Mouse (Mus musculus) kidney, postnatal 0 days (tissue): ENCODE data around the gene Fam216b. TPM values are rescaled to one million over a fixed set of nuclear protein-coding genes. Genes with fewer than 3 reads are reported as not detected.

Source experiments
- ATAC-seq: fragments of 200-750 bp; cut with Nextera tagmentation; replicated peaks from 2 replicates; pipeline ENCODE4 v1.8.0; 2017; ENCODE audit warnings: low read depth, moderate number of reproducible peaks, moderate TSS enrichment, moderate library complexity; ENCODE audit not compliant: low FRiP score
- DNase-seq: peaks from one replicate; pipeline ENCODE4 v3.0.0-alpha.2; 2016; ENCODE audit warnings: low spot score
- H3K27ac ChIP-seq: fragments of 300-500 bp; sonication (generic); 2 replicates; pipeline ENCODE4 v1.5.1; 2014; ENCODE audit warnings: mild to moderate bottlenecking
- H3K27me3 ChIP-seq: fragments of 300-500 bp; sonication (generic); 2 replicates; pipeline ENCODE4 v1.6.1; 2014; ENCODE audit warnings: low read length, mixed read lengths; ENCODE audit not compliant: insufficient read depth
- H3K36me3 ChIP-seq: fragments of 300-500 bp; sonication (generic); 2 replicates; pipeline ENCODE4 v1.6.1; 2014; ENCODE audit warnings: low read length, mixed read lengths; ENCODE audit not compliant: insufficient read depth
- H3K4me1 ChIP-seq: fragments of 300-500 bp; sonication (generic); replicated peaks from 2 replicates; pipeline ENCODE4 v1.6.1; 2014; ENCODE audit warnings: antibody characterized with exemption, low read length, mixed read lengths; ENCODE audit not compliant: insufficient read depth
- H3K4me2 ChIP-seq: fragments of 300-500 bp; sonication (generic); 2 replicates; pipeline ENCODE4 v1.6.1; 2014; ENCODE audit warnings: mild to moderate bottlenecking, low read length, moderate library complexity, mixed read lengths
- H3K4me3 ChIP-seq: fragments of 300-500 bp; sonication (generic); replicated peaks from 2 replicates; pipeline ENCODE4 v1.5.1; 2014; ENCODE audit warnings: low read depth, low read length
- H3K9ac ChIP-seq: fragments of 300-500 bp; sonication (generic); 2 replicates; pipeline ENCODE4 v1.6.1; 2014; ENCODE audit warnings: low read depth, low read length
- H3K9me3 ChIP-seq: fragments of 300-500 bp; sonication (generic); replicated peaks from 2 replicates; pipeline ENCODE4 v1.6.1; 2016; ENCODE audit warnings: low read length, inconsistent platforms, mixed read lengths
- CTCF ChIP-seq: IDR thresholded peaks from 2 replicates; pipeline ENCODE4 v1.5.1; 2016; ENCODE audit warnings: antibody characterized with exemption, low read depth, mild to moderate bottlenecking, moderate library complexity
- WGBS: fragments of 180-500 bp; shearing (Covaris S2); extraction: QIAGEN DNeasy Blood & Tissue Kit; methylation state at CpG from one replicate; pipeline ENCODE4 v1.1.7; 2014; 5-methylcytosine and 5-hydroxymethylcytosine counted together
- polyA plus RNA-seq: library from polyadenylated mRNA; unstranded; fragments of >200 nt; fragmentation: Nextera tagmentation; extraction: Ambion mirVana; gene quantifications from 2 replicates; pipeline ENCODE4 v1.2.1, GENCODE M21; 2015

Fam216b gene
- polyA plus RNA-seq, 1 experiment from 2014 or later: not detected

DNA sequence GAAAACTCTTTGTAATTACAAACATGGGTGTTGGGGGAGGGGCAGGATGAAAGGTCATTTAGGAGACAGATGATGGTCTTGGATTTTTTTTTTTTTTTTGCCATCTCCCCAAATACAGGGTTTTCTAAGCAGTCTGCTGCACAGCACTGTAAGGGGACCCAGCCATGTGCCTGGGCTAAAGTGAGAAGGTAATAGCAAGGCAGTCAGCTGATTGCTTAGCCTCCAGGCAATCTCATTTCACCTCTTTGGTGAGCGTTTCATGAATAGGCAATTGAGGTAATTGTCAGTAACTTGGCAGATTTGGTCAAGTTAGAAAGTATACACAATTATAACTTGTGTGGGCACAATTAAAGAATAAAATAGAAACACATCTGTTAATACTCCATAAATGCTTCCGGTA lies 28.5 kb upstream of the Fam216b start:
- DNase-seq (no peak), ATAC-seq (no peak)
- no peaks in the 10 kb centered on the region for H3K9me3 ChIP-seq
- no peak overlapping the region for H3K27ac ChIP-seq
- no peaks in the 10 kb centered on the region for H3K27me3 ChIP-seq
- H3K36me3 ChIP-seq: no peaks in the 10 kb centered on the region
- H3K4me2 ChIP-seq: no peak overlapping the region
- TF ChIP-seq CTCF: no peak
- H3K4me3 ChIP-seq: no peak overlapping the region
- 71% methylated on average over 2 of the region's 2 CpGs for WGBS
- 0 out of 2 replicates have a peak, but pooled peaks cover 5% of the 10 kb centered on the region for H3K4me1 ChIP-seq
- no peak overlapping the region for H3K9ac ChIP-seq

DNA sequence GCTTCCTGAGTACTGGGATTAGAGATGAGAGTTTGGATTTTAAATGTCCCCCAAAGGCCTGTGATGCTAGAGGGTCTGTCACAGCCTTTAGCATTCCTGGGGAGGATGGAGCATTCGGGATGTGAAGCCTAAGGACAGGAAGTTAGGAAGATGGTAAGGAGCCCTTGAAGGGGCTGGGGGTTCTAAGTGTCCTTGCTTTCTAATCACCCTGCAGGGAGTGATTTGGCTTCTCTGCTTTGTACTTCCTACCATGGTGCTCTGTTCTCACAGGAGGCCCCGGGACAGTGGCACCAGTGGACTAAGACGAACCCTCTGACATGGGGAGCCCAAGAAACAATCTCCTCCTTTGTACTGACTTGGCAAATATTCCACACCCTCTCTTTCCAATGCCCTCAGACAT lies 23.7 kb upstream of the Fam216b start:
- Histone ChIP-seq H3K36me3 (no peaks in the 10 kb centered on the region), H3K27me3 (no peaks in the 10 kb centered on the region), H3K9ac (no peak overlapping the region), H3K4me3 (no peak overlapping the region), H3K4me2 (no peak overlapping the region), H3K27ac (no peak overlapping the region), H3K4me1 (no peaks in the 10 kb centered on the region), H3K9me3 (no peaks in the 10 kb centered on the region)
- no peak for ATAC-seq
- 83% methylated on average over 3 of the region's 3 CpGs for WGBS
- no peak for TF ChIP-seq CTCF
- no peak for DNase-seq

DNA sequence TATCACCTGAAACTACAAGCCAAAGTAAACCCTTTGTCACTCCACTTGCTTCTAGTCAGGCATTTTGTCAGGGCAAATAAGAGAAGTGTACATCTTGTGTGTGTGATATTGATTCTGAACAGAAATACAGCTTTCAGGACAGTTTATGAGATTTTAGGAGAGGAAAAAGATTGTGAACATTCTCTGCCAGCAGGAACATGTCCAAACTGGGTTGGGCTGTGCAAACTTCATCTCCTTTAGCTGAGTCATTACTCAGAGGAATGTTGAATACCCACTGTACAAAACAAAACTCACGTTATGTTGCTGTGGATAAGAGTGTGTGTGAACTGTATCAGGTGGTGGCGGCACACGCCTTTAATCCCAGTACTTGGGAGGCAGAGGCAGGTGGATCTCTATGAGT lies 22.1 kb upstream of the Fam216b start:
- Histone ChIP-seq H3K27me3 (no peaks in the 10 kb centered on the region), H3K36me3 (no peaks in the 10 kb centered on the region), H3K9ac (no peak overlapping the region), H3K4me2 (no peak overlapping the region), H3K4me3 (no peak overlapping the region), H3K27ac (no peak overlapping the region), H3K4me1 (no peaks in the 10 kb centered on the region), H3K9me3 (no peaks in the 10 kb centered on the region)
- ATAC-seq: no peak
- no peak for DNase-seq
- WGBS: 88% methylated on average over 3 of the region's 3 CpGs
- no peak for TF ChIP-seq CTCF

DNA sequence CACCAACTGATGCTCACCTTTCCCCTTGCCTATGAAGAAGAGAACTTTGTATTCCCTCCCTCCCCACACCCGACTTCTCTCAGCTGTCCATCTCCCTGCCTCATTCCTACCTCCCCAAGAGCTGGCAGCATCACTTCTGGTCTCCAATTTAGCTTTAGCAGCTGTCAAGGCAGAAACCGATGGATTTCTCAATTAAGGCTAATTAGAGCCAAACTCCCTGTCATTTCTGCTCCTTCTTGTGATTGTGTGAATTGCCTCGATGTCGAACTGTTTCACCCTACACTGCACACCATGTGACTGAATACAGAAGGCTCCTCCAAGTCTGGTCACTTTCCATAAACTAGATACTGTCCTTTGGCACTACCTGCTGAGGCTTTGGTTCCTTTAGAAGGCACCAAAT lies 20.6 kb upstream of the Fam216b start:
- DNase-seq (no peak), ATAC-seq (no peak)
- H3K4me2 ChIP-seq: no peak overlapping the region
- 65% methylated on average over 4 of the region's 4 CpGs for WGBS
- H3K9me3 ChIP-seq: no peaks in the 10 kb centered on the region
- no peaks in the 10 kb centered on the region for H3K27me3 ChIP-seq
- no peak for TF ChIP-seq CTCF
- H3K27ac ChIP-seq: no peak overlapping the region
- H3K9ac ChIP-seq: no peak overlapping the region
- no peaks in the 10 kb centered on the region for H3K4me1 ChIP-seq
- no peak overlapping the region for H3K4me3 ChIP-seq
- no peaks in the 10 kb centered on the region for H3K36me3 ChIP-seq

DNA sequence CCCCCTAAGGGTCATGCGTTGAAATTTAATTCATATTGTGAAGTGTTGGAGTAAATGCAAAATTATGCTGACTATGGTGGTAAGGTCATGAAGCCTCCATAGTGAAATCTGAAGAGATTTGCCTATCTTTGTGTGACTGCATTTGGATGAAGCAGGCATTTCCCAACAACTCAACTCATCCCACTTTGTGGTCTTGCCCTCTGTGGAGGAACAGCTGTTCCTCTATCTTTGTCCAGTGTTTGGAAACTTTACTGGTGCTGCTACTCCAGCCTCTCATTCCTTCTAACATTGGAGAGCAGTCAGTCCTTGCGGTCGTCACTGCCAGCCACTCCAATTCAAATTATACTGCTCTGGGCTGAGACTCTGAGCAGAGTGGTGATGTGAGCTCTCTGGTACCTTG lies 19.6 kb upstream of the Fam216b start:
- no peak for DNase-seq
- Histone ChIP-seq H3K4me2 (no peak overlapping the region), H3K9me3 (no peaks in the 10 kb centered on the region), H3K36me3 (no peaks in the 10 kb centered on the region), H3K27me3 (no peaks in the 10 kb centered on the region), H3K4me3 (no peak overlapping the region), H3K9ac (no peak overlapping the region), H3K27ac (no peak overlapping the region), H3K4me1 (no peaks in the 10 kb centered on the region)
- WGBS: 83% methylated on average over 3 of the region's 3 CpGs
- ATAC-seq: no peak
- TF ChIP-seq CTCF: no peak

DNA sequence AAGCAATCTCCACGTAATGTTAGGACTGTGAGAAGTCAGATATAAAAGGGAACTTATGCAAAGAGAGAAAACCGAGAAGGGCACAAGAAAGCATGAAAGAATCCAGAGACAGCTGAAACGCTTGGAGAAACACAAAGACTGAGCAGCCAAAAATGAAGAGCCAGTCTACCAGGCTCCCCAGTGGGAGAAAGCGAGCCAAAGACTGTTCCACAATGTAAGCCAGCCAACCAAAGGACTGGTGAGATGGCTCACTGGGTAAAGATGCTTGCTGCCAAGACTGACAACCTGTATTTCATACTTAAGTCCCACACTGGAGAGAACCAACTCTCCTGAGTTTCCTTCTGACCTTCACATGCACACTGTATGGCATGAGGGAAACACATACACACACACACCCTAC lies 784 bp upstream of the Fam216b start:
- H3K27ac ChIP-seq: no peak overlapping the region
- TF ChIP-seq CTCF: no peak
- H3K4me3 ChIP-seq: no peak overlapping the region
- H3K9ac ChIP-seq: no peak overlapping the region
- H3K36me3 ChIP-seq: no peaks in the 10 kb centered on the region
- no peaks in the 10 kb centered on the region for H3K9me3 ChIP-seq
- no peak overlapping the region for H3K4me2 ChIP-seq
- 71% methylated on average over 4 of the region's 4 CpGs for WGBS
- no peak for DNase-seq
- H3K4me1 ChIP-seq: no peaks in the 10 kb centered on the region
- no peaks in the 10 kb centered on the region for H3K27me3 ChIP-seq
- ATAC-seq: no peak

DNA sequence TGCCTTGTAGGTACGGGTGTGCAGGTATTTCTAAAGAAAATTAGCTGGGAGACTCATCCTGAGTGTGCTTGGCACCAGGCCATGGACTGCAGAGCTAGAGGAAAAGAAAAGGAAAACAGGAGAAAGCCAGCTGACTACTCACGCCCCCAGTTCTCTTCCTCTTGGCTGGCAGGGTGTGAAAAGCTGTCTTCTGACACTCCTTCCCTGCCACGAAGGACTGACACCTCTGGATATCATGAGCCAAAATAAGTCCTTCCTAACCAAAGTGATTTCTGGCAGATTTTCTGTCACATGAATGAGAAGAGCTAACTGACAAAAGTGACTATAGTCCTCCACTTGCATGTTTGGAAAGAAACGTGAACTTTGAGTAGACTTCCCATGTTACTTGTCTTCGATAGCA lies 5.3 kb downstream of the Fam216b start:
- Histone ChIP-seq H3K36me3 (no peaks in the 10 kb centered on the region), H3K27me3 (no peaks in the 10 kb centered on the region), H3K27ac (no peak overlapping the region), H3K9me3 (no peaks in the 10 kb centered on the region), H3K4me3 (no peak overlapping the region), H3K4me1 (no peaks in the 10 kb centered on the region), H3K4me2 (no peak overlapping the region), H3K9ac (no peak overlapping the region)
- ATAC-seq: no peak
- no peak for DNase-seq
- WGBS: 54% methylated on average over 5 of the region's 5 CpGs
- TF ChIP-seq CTCF: no peak
